ENCODE assay signal across 7 mouse cellular contexts in genomic region chr7:80171345-80171744, GRCm38 (mm10). TPM values are rescaled to one million over a fixed set of nuclear protein-coding genes. Genes with fewer than 3 reads are reported as not detected.
DNase-seq lines count a peak whose midpoint lies in the region; ATAC-seq and TF ChIP-seq lines count a peak whose summit lies in the region.

No protein-coding gene starts in this region.

- no peaks in the 10 kb centered on the region for H3K9me3 ChIP-seq in midbrain, postnatal 0 days (ENCODE audit: low read length)

- 38% methylated on average over 8 of the region's 8 CpGs for whole genome bisulfite sequencing in midbrain, postnatal 0 days

- no peak overlapping the region for H3K4me3 ChIP-seq in midbrain, postnatal 0 days (ENCODE audit: low read depth, low read length)

- H3K4me1 ChIP-seq in midbrain, postnatal 0 days (ENCODE audit: insufficient read depth, low read length) = no peaks in the 10 kb centered on the region

- H3K4me2 ChIP-seq in midbrain, postnatal 0 days (ENCODE audit: low read depth, low read length, poor library complexity, severe bottlenecking) = no peak overlapping the region

- peak; percentile 78 for DNase-seq in kidney, postnatal 10 days
- DNase-seq in kidney, adult 9 months = no peak
- DNase-seq in adrenal gland, postnatal 14 days = peak; percentile 85
- peak; percentile 55 to 67 for DNase-seq in frontal cortex, postnatal 10 days (ENCODE audit: low spot score in 2 of 2)
- DNase-seq in kidney, postnatal 14 days = peak; percentile 80
- DNase-seq in midbrain, postnatal 0 days (ENCODE audit: low spot score) = peak; percentile 94
- DNase-seq in thymus, adult 18-20 months = no peak

- H3K27ac ChIP-seq in midbrain, postnatal 0 days (ENCODE audit: low read depth, low read length) = peak overlapping the region; percentile 33; the same call in 1 of the 2 replicates

- no peaks in the 10 kb centered on the region for H3K36me3 ChIP-seq in midbrain, postnatal 0 days (ENCODE audit: insufficient read depth, low read length)

- TF ChIP-seq CTCF in midbrain, postnatal 0 days (IDR thresholded peaks at IDR 0.05) = peak; percentile 26; the same call in 1 of the 2 replicates

- H3K9ac ChIP-seq in midbrain, postnatal 0 days (replicated peaks; ENCODE audit: low read length, poor library complexity, severe bottlenecking) = no peak overlapping the region

- H3K27me3 ChIP-seq in midbrain, postnatal 0 days (ENCODE audit: insufficient read depth, low read length) = no peaks in the 10 kb centered on the region

- ATAC-seq in midbrain, postnatal 0 days (ENCODE audit: low FRiP score) = peak; percentile 65; the same call in 1 of the 2 replicates

RNA-seq across cellular contexts. Expression of gene Sema4b, which starts 15.3 kb away (rescaled TPM):
- 46.9 and 57.0 TPM in 2 replicates for total RNA-seq in adrenal gland, postnatal 14 days (2021)
- 40.3 and 43.7 TPM in 2 replicates for total RNA-seq in midbrain, postnatal 0 days (2014; rRNA removed)
- 26.3 and 29.2 TPM in 2 replicates for polyA plus RNA-seq in midbrain, postnatal 0 days (2015; fragmentation: Nextera tagmentation; extraction: Ambion mirVana)

RNA-seq across cellular contexts. Expression of gene Idh2, which starts 56.2 kb away (rescaled TPM):
- 353 and 359 TPM in 2 replicates for total RNA-seq in adrenal gland, postnatal 14 days (2021)
- total RNA-seq in midbrain, postnatal 0 days (2014; rRNA removed) = 122 and 136 TPM in 2 replicates
- polyA plus RNA-seq in midbrain, postnatal 0 days (2015; fragmentation: Nextera tagmentation; extraction: Ambion mirVana) = 115 and 124 TPM in 2 replicates

Comparison
In these comparisons a context has a peak if more than half of its experiments do, and no peak if none do; other contexts are left out.
1. DNase-seq: peak in kidney, postnatal 10 days (single experiment), adrenal gland, postnatal 14 days (single experiment), frontal cortex, postnatal 10 days (2 of 2), kidney, postnatal 14 days (single experiment) and midbrain, postnatal 0 days (single experiment); none in kidney, adult 9 months (single experiment) and thymus, adult 18-20 months (0 of 2).